Mouse (Mus musculus): ENCODE measurements around the gene Farp1. TPM values are rescaled to one million over a fixed set of nuclear protein-coding genes. Genes with fewer than 3 reads are reported as not detected.

The Farp1 gene
- total RNA-seq, 2 experiments from 2014 or later = 10.7 to 12.0 TPM

DNA sequence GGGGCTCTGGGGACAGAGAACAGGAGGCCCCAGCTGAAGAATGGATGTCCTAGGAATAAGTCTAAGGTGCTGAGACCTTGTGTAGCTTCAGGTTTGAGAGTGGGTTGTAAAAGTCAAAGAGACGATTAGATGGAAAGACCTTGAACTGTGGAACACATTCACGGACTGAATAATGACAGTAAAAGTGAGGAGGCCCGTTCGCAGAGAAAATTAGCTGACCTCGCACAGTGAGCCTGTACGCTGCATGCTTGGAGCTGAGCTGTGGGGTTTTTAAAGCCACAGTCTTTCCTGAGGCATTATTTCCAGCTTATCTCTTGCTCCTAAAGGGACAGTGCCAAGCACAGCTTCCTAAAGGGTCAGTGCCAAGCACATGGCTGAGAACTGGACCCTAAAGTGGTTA is 166.2 kb downstream of the Farp1 start:
- DNase-seq (ENCODE audit: low spot score) = no peak
- intact Hi-C loops (cut with DNase I) = loop anchor here (5.0 kb wide), 1 partner anchor 79 kb away; no protein-coding TSS in a partner anchor

DNA sequence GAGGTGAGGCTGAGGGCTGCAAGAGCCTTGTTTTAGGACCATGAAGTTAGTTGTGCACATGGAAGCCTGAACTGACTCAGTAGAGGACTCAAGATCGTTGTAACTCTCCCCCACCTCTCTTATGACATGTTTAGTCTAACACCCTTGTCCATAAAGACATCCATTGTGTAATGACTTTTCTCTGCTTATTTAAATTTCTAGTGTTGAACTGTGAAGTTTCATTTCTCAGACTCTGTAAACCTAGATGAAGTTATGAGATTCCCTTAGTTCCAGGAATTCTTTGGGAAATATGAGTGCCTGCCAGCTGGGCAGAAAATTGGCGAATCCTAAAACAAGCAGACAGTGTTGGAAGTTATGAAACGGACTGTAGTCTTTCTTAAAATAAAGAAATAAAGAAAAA is 170.5 kb downstream of the Farp1 start:
- intact Hi-C loops (cut with DNase I) = no loop called here
- DNase-seq (ENCODE audit: low spot score) = no peak

DNA sequence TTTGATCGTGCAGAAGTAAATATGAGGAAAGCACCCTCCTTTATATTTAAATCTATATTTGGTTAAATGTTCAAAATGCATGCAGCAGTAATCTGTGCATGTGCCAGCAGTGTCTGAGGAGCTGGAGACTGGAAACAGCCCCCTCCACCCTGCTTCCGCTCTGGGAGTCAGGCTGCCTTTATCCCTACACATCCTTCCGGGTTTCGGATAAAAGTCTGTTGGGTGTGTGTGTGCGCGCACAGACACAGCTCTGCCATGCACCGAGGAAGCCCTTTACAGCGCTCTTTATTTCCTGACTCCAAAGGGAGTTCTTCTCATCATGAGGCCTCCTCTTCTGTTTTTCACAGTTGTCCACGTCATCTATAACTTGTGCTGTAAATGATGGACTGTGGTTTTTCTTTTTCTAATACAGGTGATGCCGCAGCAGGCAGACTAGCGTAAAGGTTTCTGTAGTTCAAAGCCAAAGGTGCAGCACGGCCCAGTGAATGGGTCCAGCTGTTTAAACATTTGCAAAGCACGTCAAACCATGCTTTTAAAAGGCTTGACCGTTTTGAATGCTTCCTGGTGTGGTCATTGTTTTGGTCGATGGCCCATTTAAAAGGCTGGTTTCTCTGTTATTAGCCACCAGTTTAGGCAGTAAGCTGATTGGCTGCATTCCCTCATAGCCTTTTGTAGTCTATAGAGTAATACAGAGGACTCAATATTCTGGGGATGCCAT is 172.6 kb downstream of the Farp1 start:
- no peak for DNase-seq (ENCODE audit: low spot score)
- intact Hi-C loops (cut with DNase I) = no loop called here

DNA sequence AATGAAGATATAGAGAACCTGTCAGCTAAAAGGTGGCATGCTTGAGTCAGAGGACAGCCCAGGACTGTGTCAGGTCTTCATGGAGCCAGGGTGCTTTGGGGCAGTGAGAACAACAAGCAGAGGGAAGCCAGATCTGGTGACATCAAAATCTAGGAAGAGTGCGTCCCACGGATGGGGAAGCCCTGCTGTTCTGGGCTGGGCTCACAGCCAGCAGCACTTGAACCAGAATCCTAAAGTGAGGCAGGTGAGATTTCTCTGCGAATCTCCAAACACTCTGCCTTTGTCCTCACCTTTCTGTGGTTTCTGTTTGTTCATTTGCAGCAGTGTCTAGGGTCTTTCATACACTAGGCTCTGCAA is 173.1 kb downstream of the Farp1 start:
- no peak for DNase-seq (ENCODE audit: low spot score)
- intact Hi-C loops (cut with DNase I) = no loop called here

DNA sequence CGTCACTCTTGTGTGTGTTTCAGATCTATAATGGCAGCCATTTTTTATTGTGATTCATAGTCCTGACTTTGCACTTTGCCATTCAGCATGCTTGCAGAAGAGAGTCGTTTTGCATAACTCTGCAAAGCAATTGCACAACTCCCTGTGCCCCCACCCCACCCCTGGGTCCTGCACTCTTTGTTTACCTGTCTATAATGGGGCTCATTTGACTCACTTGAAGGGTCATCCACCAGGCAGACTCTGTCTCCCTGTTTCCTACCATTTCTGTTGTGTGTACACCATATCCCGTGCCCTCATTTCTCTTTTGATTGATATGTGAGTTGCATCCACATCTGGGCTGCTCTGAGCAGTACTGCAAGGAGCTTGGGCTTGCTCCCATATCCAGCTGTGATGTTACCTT is 175.3 kb downstream of the Farp1 start:
- no peak for DNase-seq (ENCODE audit: low spot score)
- intact Hi-C loops (cut with DNase I) = no loop called here

DNA sequence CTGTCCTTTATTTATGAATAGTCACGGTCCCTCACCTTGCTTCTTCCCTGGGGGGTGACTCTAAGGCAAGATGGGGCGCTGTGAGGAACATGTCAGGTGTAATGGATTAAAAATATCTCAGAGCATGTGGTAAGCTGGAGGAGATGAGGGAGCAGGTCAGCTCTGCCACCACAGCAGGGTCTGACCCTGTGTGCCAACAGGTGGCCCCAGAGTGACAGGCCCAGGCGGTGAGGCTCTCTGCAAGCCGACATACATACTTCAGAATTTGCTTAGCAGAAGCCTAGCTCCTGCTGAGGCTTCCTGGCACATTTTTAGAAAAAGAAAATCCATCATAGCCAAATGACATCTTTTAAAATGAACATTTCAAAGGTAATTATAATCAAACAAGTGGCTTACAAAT is 178.7 kb downstream of the Farp1 start:
- no peak for DNase-seq (ENCODE audit: low spot score)
- intact Hi-C loops (cut with DNase I) = no loop called here

DNA sequence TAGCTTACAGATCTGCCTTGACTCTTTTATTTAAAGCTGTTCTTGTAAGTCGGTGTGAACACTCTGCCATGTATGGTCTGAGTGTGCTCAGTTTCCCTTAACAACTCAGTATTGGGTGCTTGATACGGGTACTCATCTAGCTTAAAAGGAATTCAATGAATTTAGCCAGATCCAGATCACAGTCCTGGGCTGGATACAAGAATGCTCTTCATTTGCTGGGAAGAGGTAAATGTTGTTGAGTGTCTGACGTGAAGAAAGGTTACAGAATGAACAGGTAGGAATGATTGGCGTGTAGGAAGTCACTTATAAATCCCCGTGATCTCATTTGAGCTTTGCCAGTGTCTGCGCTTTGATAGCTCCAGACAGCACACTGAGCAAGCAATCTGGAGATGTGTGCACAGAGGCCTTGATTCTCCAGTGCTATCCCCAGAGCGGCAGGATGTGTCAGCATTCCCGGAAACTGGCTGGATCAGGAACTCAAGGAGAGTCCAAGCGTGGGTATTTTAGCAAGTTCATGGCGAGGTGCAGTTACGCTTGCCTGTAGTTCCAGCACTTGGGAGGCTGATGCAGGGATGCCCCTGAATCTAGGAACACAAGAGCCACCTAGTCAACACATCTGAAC is 179.7 kb downstream of the Farp1 start:
- DNase-seq (ENCODE audit: low spot score) = no peak
- intact Hi-C loops (cut with DNase I) = no loop called here

DNA sequence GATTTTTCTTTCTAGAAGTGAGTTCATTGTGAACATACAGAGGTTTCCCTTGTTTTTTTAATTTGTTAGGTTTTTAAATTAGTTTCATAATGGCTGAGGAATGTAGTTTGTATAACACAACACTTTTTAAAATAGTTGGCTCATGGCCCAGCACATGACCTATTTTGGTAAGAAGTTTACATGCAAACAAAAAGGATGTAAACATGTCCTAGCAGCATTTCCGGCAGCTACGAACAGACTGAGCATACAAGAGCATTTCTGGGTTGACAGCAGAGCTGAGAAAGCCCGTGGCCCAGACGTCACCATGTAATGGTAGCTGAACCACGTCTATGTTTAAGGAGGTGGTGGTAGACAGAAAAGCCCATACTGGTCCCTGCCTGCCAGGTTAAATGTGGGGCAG is 180.8 kb downstream of the Farp1 start:
- intact Hi-C loops (cut with DNase I) = no loop called here
- DNase-seq (ENCODE audit: low spot score) = no peak

DNA sequence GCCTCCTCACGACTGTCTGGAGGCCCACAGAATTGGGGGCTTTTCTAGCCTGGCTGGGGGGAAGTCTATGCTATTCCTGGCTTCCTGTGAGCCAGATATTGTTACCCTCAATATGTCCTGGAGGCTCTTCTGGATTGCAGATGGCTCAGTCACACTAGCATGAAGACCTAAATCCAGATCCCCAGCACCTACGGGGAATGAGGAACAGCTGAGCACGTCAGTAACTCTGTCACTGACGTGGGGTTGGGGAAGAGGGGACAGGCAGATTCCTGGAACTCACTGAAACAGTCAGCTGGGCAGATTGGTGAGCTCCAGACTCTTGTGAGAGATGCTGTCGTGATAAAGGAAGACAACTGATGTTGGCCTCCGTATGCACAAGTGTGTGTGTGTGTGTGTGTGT is 181.7 kb downstream of the Farp1 start:
- intact Hi-C loops (cut with DNase I) = no loop called here

DNA sequence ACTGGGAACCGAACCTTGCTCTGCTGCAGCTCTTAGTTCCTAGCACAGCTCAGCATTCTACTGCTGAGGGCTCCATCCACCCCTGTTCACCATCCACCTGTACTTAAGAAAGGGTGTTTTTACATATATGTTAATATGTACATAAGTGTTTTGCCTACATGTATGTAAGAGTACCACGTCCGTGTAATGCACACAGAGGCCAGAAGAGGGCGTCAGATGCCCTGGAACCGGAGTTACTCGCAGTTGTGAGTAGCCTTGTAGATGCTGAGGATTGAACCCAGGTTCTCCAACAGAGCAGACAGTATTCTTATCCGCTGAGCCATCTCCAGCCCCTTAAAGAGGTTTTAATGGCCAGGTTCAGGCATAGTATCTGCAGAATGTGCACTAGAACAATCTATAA is 183.6 kb downstream of the Farp1 start:
- intact Hi-C loops (cut with DNase I) = loop anchor here (2.0 kb wide), 1 partner anchor 240 kb away; no protein-coding TSS in a partner anchor

More for the DNA sequence above, 181.7 kb downstream of the Farp1 start:
- no peak for DNase-seq (ENCODE audit: low spot score)

DNA sequence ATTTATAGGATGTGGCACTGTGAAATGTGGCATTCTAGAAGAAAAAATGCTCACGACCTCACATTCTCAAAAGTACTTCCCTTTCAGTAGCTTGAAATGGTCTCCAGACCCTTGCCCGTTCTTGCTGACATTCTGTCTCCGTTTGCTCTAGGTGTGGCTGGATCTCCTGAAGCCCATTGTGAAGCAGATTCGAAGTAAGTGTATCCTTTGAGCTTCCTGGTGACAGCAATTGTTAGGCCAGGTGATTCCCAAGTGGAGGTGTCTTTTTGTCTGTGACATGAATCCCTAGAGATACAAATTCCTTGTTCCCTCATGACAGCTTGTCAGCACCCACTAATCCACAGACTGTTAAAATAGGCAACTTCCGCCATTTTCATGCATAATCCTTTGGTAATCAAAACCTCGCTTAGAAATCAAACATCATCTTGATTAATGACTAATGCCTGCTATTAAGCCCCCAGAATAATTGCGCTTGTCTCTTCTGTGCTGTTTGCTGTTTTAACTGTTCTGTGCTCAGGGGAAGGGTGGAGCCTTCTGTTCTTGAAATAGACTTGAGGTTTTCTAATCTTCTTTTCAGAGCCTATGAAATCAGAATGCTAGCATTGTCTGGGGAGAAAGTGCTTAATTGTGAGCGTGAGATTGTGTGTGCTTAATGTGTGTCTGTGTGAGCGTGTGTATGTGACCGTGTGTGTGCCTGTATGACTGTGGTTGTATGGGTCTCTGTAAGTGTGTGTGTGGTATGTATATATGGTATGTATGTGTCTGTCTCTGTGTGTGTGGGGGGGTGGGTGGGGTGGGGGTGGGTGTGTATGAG is 184.4 kb downstream of the Farp1 start:
- DNase-seq (ENCODE audit: low spot score) = no peak
- intact Hi-C loops (cut with DNase I) = loop anchor here (2.0 to 5.0 kb wide), 3 partner anchors 185 to 387 kb away; partner anchors contain the start of gene Farp1

More for the DNA sequence above, 183.6 kb downstream of the Farp1 start:
- no peak for DNase-seq (ENCODE audit: low spot score)

DNA sequence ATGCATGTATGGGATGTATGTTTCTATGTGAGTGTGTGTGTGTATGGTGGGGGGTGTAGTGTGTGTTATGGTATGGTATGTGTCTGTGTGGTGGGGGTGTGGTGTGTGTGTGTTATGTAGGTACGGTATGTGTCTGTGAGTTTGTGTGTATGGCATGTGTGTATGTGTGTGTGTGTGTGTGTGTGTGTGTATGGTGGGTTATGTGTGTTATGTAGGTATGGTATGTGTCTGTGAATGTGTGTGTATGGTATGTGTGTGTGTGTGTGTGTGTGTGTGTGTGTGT is 185.0 kb downstream of the Farp1 start:
- intact Hi-C loops (cut with DNase I) = loop anchor here (2.0 to 5.0 kb wide), 2 partner anchors 185 to 388 kb away; partner anchors contain the start of gene Farp1
- DNase-seq (ENCODE audit: low spot score) = no peak

DNA sequence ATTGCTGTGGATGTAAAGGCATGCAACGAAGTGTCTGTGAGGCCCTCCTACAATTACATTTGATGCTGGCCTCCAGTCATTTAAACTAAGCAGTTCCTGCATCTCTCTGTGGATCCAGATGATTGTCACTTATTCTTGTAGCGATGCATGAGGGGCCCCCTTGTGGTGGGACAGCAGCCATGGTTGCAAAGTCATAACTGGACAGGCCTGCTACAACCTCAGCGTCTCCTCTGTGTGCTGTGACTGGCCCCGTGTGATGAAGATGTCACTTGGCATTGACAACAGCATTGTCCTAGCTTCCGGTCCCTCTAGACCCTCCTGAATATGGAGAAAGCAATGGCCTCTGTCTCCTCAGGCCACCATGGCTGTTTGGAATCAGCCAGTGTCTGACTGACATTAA is 185.7 kb downstream of the Farp1 start:
- intact Hi-C loops (cut with DNase I) = loop anchor here (2.0 to 5.0 kb wide), 2 partner anchors 186 to 388 kb away; partner anchors contain the start of gene Farp1
- peak; percentile 26 for DNase-seq (ENCODE audit: low spot score)

DNA sequence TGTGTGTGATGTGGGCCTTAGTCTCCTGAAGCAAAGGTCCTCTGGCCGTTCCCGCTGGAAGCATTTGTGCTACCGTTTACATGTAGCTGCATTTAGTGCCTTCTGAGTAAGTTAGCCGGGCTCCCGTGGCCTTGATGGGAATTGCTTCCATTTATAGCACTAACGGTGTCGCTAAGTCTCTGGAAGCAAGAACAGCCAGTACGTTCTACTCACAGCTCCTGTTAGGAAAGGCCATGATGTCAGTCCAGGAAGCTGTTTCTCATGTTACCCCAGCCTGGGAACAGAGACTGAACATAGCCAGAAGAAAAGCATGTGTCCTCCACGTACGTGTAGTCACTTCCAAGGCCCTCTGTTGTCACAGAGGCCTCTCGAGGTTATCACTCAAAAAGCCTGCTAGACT is 190.8 kb downstream of the Farp1 start:
- DNase-seq (ENCODE audit: low spot score) = no peak
- intact Hi-C loops (cut with DNase I) = no loop called here

DNA sequence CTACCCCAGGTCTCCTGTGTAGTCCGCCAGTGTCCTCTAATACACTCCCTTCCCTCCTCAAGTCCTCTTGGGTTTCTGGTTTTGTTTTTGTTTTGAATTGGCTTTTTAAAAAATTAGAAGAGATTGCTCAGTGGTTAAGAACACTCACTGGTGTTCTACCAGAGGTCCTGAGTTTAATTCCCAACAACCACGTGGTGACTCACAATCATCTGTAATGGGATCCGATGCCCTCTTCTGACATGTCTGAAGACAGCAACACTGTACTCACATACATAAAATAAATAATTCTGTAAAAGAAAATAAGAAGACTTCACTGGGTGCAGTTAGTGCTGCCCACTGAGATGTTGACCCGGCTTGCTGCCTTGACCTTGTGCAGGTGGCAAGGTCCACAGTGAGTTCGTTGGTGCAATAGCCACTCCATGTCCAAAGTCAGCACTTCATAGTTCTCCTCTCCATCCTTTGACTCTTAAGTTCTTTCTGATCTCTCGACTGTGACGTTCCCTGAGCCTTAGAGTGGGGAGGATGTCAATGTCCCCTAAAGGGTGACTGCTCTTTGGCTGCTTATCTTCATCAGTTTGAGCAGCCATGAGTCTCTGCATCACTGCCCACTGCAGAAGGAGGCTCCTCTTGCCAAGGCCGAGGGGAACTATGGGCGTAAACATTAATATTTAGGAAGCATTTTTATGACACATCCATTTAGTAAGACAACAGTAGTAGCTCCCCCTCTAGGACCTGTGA is 194.2 kb downstream of the Farp1 start:
- DNase-seq (ENCODE audit: low spot score) = no peak
- intact Hi-C loops (cut with DNase I) = no loop called here

DNA sequence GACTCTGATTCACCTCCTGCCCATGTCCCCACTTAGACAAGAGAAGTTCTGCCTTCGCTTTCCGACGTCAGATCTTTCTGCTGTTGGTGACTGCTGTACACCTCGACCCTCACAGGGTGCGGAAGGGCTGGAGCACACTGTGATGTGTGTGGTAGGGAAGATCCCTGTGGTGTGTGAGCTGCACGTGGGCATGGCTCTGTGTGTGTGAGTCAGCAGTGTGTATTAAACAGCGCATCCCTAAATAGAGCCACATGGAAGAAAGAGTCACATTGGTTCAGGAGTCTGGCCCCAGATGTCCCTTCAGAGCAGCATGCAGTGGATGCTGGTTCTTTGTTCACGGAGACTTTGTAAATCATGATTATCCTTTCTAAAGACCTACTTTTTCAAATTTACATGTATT is 196.2 kb downstream of the Farp1 start:
- intact Hi-C loops (cut with DNase I) = no loop called here
- no peak for DNase-seq (ENCODE audit: low spot score)

DNA sequence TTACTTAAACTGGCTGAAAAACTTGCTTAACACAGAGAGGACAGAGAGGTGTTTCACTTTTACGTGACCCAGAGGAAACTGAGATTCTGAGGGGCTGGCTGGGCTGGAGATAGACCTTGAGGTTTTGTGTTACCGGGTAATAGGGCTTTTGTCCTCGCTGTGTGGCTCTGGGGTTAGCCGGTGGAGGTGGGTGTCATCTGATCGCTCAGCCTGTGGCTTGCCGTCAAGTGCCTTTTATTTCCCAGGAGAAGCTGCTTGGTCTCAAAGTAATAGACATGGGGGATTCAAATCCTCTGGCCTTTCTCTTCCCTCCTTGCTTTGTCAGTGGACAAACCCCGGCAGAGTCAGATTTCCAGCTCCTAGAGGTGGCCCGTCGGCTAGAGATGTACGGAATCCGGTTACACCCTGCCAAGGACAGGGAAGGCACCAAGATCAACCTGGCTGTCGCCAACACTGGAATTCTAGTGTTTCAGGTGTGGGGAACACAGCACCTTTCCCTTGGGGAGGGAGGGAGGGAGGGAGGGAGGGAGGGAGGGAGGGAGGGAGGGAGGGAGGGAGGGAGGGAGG is 199.8 kb downstream of the Farp1 start:
- intact Hi-C loops (cut with DNase I) = no loop called here
- no peak for DNase-seq (ENCODE audit: low spot score)

DNA sequence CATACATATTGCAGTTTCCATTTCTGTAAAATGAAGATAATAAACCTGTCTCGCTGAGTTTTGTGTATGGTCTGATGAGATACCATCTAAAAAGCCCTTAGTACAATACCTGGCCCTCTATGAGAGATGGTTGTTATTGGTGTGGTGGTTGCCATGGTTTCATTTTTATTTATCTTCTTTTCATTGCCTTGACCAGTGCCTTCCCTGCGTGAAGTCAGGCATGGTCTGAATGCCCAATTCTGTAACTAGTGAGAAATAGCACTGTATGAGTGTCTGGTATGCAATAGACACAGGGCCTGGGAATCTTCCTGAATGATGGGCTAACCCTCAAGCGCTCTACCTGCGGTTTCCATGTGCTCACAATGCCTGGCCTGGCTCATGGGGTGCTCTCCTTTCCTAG is 201.7 kb downstream of the Farp1 start:
- DNase-seq (ENCODE audit: low spot score) = no peak
- intact Hi-C loops (cut with DNase I) = no loop called here

DNA sequence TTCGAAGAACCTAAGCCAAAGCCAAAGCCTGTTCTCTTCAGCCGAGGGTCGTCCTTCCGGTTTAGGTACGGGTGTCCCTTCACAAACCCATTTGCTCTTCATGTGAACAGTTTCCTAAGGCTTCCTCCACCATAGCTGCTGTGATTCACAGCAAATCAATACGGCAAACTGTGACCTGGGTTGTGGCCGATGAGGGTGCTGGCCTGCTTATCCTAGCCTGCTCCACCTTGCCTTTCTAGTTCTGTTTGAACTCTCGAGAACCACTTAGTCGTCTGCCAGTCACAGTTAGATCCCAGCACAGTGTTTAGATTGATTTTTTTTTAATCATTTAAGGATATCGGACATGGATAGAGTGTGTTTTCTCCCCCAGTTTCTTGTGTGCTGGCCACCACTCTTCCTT is 203.7 kb downstream of the Farp1 start:
- no peak for DNase-seq (ENCODE audit: low spot score)
- intact Hi-C loops (cut with DNase I) = no loop called here

DNA sequence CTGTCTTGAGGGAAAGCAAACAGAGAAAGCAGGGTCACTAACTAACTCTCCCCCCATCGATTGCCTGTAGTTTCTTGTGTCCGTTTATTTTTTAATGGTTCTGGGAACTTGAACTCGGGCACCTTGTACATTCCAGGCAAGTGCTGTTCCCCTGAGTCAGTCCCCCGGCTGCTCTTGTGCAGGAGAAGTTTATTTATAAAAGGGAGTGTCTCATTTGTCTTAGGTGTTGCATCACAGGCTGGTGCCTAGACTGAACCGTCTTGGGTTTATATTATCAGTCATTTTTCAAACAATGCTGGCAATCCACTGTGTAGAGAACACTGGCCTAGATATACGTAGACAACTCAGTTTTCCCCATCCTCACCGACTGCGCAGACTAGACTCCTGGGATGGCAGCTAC is 204.4 kb downstream of the Farp1 start:
- intact Hi-C loops (cut with DNase I) = no loop called here
- DNase-seq (ENCODE audit: low spot score) = no peak

All from heart, postnatal 25 days (tissue).